Mouse (Mus musculus): ENCODE results near the gene Pde4b.

DNA sequence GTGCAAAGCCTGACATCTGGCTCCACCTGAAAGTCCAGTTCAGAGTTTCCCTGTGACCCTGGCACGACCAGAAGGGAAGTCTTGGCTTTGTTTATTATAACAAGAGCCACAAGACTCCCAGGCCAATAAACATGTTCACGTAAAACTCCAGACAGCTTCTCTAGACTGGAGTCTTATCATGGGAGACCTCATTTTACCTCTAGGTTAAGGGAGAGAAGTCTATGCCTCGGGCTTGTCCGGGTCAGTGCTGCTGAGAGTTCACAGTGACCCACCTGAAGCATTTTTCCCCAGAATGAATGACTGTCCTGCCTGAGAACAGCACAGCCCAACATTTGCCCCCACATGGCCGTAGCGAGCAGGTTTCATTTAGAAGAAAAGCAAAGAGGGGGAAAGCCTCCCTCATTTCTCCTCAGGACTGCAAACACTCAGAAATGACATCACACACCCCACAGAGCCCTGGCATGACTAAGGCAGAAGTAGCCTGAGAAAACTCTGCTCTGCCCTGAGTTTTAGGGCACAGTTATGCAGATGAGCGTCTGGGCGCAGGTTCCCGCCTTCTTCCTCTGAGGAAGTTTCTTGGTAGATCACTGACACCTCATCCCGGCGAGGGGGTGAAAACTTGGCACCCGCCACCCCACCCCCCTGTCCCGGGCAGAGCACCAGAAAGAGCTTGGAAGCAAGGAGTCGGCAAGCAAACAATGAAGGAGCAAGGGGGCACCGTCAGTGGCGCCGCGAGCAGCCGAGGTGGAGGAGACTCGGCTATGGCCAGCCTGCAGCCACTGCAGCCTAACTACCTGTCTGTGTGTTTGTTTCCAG, 482.8 kb downstream of the Pde4b start:
- no peak for TF ChIP-seq POLR2A (IDR thresholded peaks at IDR 0.05; ENCODE audit: insufficient read depth, low read length)
- TF ChIP-seq CTCF (IDR thresholded peaks at IDR 0.05; ENCODE audit: low read depth, low read length), result no peak

All from ES-Bruce4 (cell line).